26 mouse cellular contexts compared by ENCODE assay signal in the genomic region with DNA sequence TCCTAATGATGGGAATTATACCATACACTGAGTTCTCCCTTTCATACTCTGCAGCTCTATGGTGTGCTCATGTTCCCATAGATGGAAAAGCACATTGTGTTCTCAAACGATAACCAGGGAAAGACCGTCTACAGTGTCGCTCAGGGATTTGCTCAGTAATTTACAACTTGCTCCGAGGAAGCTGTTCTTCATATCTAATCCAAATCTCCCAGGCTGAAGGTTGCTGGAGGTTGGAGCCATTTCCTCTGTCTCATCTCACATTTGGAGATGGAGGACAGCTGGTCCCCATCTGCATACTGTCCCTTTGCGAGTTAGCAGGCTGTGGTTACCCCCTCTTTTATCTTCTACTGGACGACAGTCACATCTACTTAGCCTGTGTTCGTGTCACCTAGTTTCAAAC. TPM values are rescaled to one million over a fixed set of nuclear protein-coding genes. Genes with fewer than 3 reads are reported as not detected.
DNase-seq lines count a peak whose midpoint lies in the region; ATAC-seq and TF ChIP-seq lines count a peak whose summit lies in the region.
"Had no signal": no experiment of that assay in that cellular context is flagged by ENCODE, and none has a peak within 500 bp of the region (broad histone marks: within the 10 kb centered on the region; RNA-seq: fewer than 3 reads in every experiment).

No protein-coding gene starts in this region.

- H3K4me3 ChIP-seq in lung, embryonic 14.5 days (ENCODE audit: low read depth, low read length) = no peak overlapping the region
- no peak overlapping the region for H3K4me3 ChIP-seq in hindbrain, embryonic 14.5 days (replicated peaks; ENCODE audit: low read length)
- H3K4me3 ChIP-seq: embryonic facial prominence, embryonic 10.5 days; hindbrain, embryonic 10.5 days; left cerebral cortex, adult 2 months; limb, embryonic 15.5 days; midbrain, embryonic 13.5 days had no signal

- no peak overlapping the region for H3K4me2 ChIP-seq in lung, embryonic 14.5 days
- no peak overlapping the region for H3K4me2 ChIP-seq in hindbrain, embryonic 14.5 days (replicated peaks)
- H3K4me2 ChIP-seq: limb, embryonic 15.5 days; midbrain, embryonic 13.5 days had no signal

- no peaks in the 10 kb centered on the region for H3K36me3 ChIP-seq in lung, embryonic 14.5 days (ENCODE audit: insufficient read depth)
- no peaks in the 10 kb centered on the region for H3K36me3 ChIP-seq in hindbrain, embryonic 14.5 days (replicated peaks; ENCODE audit: control insufficient read depth, insufficient read depth)
- H3K36me3 ChIP-seq: embryonic facial prominence, embryonic 10.5 days; hindbrain, embryonic 10.5 days; limb, embryonic 15.5 days; midbrain, embryonic 13.5 days had no signal

- 44% methylated on average over 7 of the region's 7 CpGs for WGBS in lung, embryonic 14.5 days
- WGBS in hindbrain, embryonic 14.5 days = 82% methylated on average over 7 of the region's 7 CpGs

- H3K9ac ChIP-seq in lung, embryonic 14.5 days = no peak overlapping the region
- H3K9ac ChIP-seq in hindbrain, embryonic 14.5 days = no peak overlapping the region
- H3K9ac ChIP-seq: limb, embryonic 15.5 days; liver, embryonic 14.5 days; midbrain, embryonic 13.5 days had no signal

- no peaks in the 10 kb centered on the region for H3K9me3 ChIP-seq in lung, embryonic 14.5 days (ENCODE audit: low read depth, low read length)
- H3K9me3 ChIP-seq in hindbrain, embryonic 14.5 days (ENCODE audit: control insufficient read depth, low read length) = no peaks in the 10 kb centered on the region
- H3K9me3 ChIP-seq: embryonic facial prominence, embryonic 10.5 days; hindbrain, embryonic 10.5 days; limb, embryonic 15.5 days; midbrain, embryonic 13.5 days had no signal

- DNase-seq in lung, embryonic 14.5 days = peak; percentile 34
- no peak for DNase-seq in lung, postnatal 14 days
- peak; percentile 17 to 19 for DNase-seq in kidney, adult 8-10 months
- DNase-seq in kidney, adult 9 months = peak; percentile 47
- DNase-seq in kidney, postnatal 25 days = peak; percentile 19 to 61
- no peak for DNase-seq in hindbrain, embryonic 14.5 days (ENCODE audit: low spot score)
- DNase-seq: adrenal gland, adult 2 months; cerebellum, adult 11-12 months; cerebellum, postnatal 10 days; layer of hippocampus, adult 9-11 months; left cerebral cortex, postnatal 4 days; lung, postnatal 10 days; retina, postnatal 1 day; right cerebral cortex, postnatal 25 days; thymus, adult 2 months; thymus, postnatal 4 days had no signal

- H3K27ac ChIP-seq in lung, embryonic 14.5 days (ENCODE audit: low read depth) = no peak overlapping the region
- no peak overlapping the region for H3K27ac ChIP-seq in hindbrain, embryonic 14.5 days
- H3K27ac ChIP-seq: embryonic facial prominence, embryonic 10.5 days; hindbrain, embryonic 10.5 days; hindbrain, postnatal 0 days; left cerebral cortex, adult 2 months; limb, embryonic 15.5 days; liver, embryonic 14.5 days; midbrain, embryonic 13.5 days had no signal

- ATAC-seq in lung, embryonic 14.5 days (ENCODE audit: insufficient read depth) = peak; percentile 54; the same call in 1 of the 2 replicates
- no peak for ATAC-seq in frontal cortex, adult (ENCODE audit: low TSS enrichment)
- no peak for ATAC-seq in hindbrain, embryonic 14.5 days (ENCODE audit: low FRiP score)
- ATAC-seq: forebrain, embryonic 16.5 days; hindbrain, postnatal 0 days; midbrain, embryonic 13.5 days had no signal

- 0 out of 2 replicates have a peak, but pooled peaks cover 2% of the 10 kb centered on the region for H3K27me3 ChIP-seq in lung, embryonic 14.5 days (ENCODE audit: insufficient read depth, low read length)
- no peaks in the 10 kb centered on the region for H3K27me3 ChIP-seq in hindbrain, embryonic 14.5 days (ENCODE audit: control insufficient read depth, insufficient read depth, low read length)
- H3K27me3 ChIP-seq: midbrain, embryonic 13.5 days had no signal

- no peak for TF ChIP-seq CTCF in lung, embryonic 14.5 days (IDR thresholded peaks at IDR 0.05; ENCODE audit: low read depth)

- H3K4me1 ChIP-seq in lung, embryonic 14.5 days (ENCODE audit: insufficient read depth) = no peaks in the 10 kb centered on the region
- no peaks in the 10 kb centered on the region for H3K4me1 ChIP-seq in hindbrain, embryonic 14.5 days (replicated peaks; ENCODE audit: control insufficient read depth, insufficient read depth, low read length)
- H3K4me1 ChIP-seq: hindbrain, embryonic 10.5 days; midbrain, embryonic 13.5 days had no signal

RNA-seq across cellular contexts. Expression of a gene that starts 34.5 kb away (rescaled TPM):
- 0.11 TPM in 1 of 2 replicates, not detected in the other for polyA plus RNA-seq in lung, embryonic 14.5 days (2014; fragmentation: Nextera tagmentation; extraction: Ambion mirVana)
- 0.23 and 0.25 TPM in 2 replicates for polyA plus RNA-seq in hindbrain, embryonic 14.5 days (2014; fragmentation: Nextera tagmentation; extraction: Ambion mirVana)
- polyA plus RNA-seq: C2C12; embryonic facial prominence, embryonic 10.5 days; forebrain, embryonic 16.5 days; limb, embryonic 15.5 days had no signal

Comparison
In these comparisons a context has a peak if more than half of its experiments do, and no peak if none do; other contexts are left out.
1. DNase-seq: peak in lung, embryonic 14.5 days (single experiment), kidney, adult 8-10 months (2 of 2), kidney, adult 9 months (single experiment) and kidney, postnatal 25 days (2 of 2); none in lung, postnatal 14 days (single experiment) and hindbrain, embryonic 14.5 days (single experiment).